Mouse (Mus musculus) stomach, embryonic 16.5 days (tissue): ENCODE measurements around the gene Rplp0. TPM values are rescaled to one million over a fixed set of nuclear protein-coding genes. Genes with fewer than 3 reads are reported as not detected.
"Not testable (repeated sequence)": the region's sequence is repeated elsewhere in the genome, so short reads cannot be mapped to it uniquely, and the experiment has no call there.

Source experiments
- ATAC-seq: fragments of 200-750 bp; cut with Nextera tagmentation; 2 replicates; pipeline ENCODE4 v1.8.0; 2017; ENCODE audit warnings: moderate number of reproducible peaks, moderate TSS enrichment; ENCODE audit not compliant: insufficient read depth, low FRiP score
- H3K27ac ChIP-seq: fragments of 300-500 bp; sonication (generic); 2 replicates; pipeline ENCODE4 v1.5.1; 2014; ENCODE audit warnings: low read length
- H3K27me3 ChIP-seq: fragments of 300-500 bp; sonication (generic); 2 replicates; pipeline ENCODE4 v1.6.1; 2014; ENCODE audit warnings: low read length, control low read depth, mixed read lengths; ENCODE audit not compliant: control insufficient read depth, insufficient read depth
- H3K36me3 ChIP-seq: fragments of 300-500 bp; sonication (generic); 2 replicates; pipeline ENCODE4 v1.6.1; 2014; ENCODE audit warnings: low read length; ENCODE audit not compliant: control insufficient read depth, insufficient read depth
- H3K4me1 ChIP-seq: fragments of 300-500 bp; sonication (generic); 2 replicates; pipeline ENCODE4 v1.6.1; 2014; ENCODE audit warnings: low read length, control low read depth, mixed read lengths; ENCODE audit not compliant: control insufficient read depth, insufficient read depth
- H3K4me2 ChIP-seq: fragments of 300-500 bp; sonication (generic); 2 replicates; pipeline ENCODE4 v1.6.1; 2014; ENCODE audit warnings: low read depth, low read length, mixed read lengths
- H3K4me3 ChIP-seq: fragments of 300-500 bp; sonication (generic); replicated peaks from 2 replicates; pipeline ENCODE4 v1.5.1; 2014; ENCODE audit warnings: mild to moderate bottlenecking, low read length
- H3K9ac ChIP-seq: fragments of 300-500 bp; sonication (generic); 2 replicates; pipeline ENCODE4 v1.6.1; 2014; ENCODE audit warnings: low read length
- H3K9me3 ChIP-seq: fragments of 300-500 bp; sonication (generic); replicated peaks from 2 replicates; pipeline ENCODE4 v1.6.1; 2016; ENCODE audit warnings: low read length, control low read depth; ENCODE audit not compliant: control insufficient read depth
- WGBS: fragments of 180-500 bp; shearing (Covaris S2); extraction: QIAGEN DNeasy Blood & Tissue Kit; methylation state at CpG from one replicate; pipeline ENCODE4 v1.1.7; 2014; 5-methylcytosine and 5-hydroxymethylcytosine counted together
- polyA plus RNA-seq: library from polyadenylated mRNA; unstranded; fragments of >200 nt; fragmentation: Nextera tagmentation; extraction: Ambion mirVana; gene quantifications from 2 replicates; pipeline ENCODE4 v1.2.1, GENCODE M21; 2015

Rplp0 gene
- polyA plus RNA-seq, 1 experiment from 2014 or later, result 1,538 TPM

- H3K4me2 ChIP-seq, result no peak overlapping the region
- 80% methylated on average over 7 of the region's 7 CpGs for WGBS
- no peaks in the 10 kb centered on the region for H3K27me3 ChIP-seq
- no peaks in the 10 kb centered on the region for H3K36me3 ChIP-seq
- H3K9ac ChIP-seq, result no peak overlapping the region
- no peaks in the 10 kb centered on the region for H3K9me3 ChIP-seq
- peaks cover 39% of the 10 kb centered on the region for H3K4me1 ChIP-seq
- ATAC-seq, result no peak
- H3K27ac ChIP-seq, result 0 out of 2 replicates have a peak overlapping the region, but pooled peaks have one; percentile 1
- H3K4me3 ChIP-seq, result no peak overlapping the region
These were observed 42.4 kb upstream of the Rplp0 start for GRCm38 (mm10) chr5:115516908-115517307.

- 88% methylated on average over 9 of the region's 9 CpGs for WGBS
- no peak overlapping the region for H3K9ac ChIP-seq
- H3K4me1 ChIP-seq, result peaks cover 45% of the 10 kb centered on the region
- no peaks in the 10 kb centered on the region for H3K27me3 ChIP-seq
- ATAC-seq, result no peak
- no peak overlapping the region for H3K27ac ChIP-seq
- no peaks in the 10 kb centered on the region for H3K36me3 ChIP-seq
- no peaks in the 10 kb centered on the region for H3K9me3 ChIP-seq
- no peak overlapping the region for H3K4me2 ChIP-seq
- H3K4me3 ChIP-seq, result no peak overlapping the region
These were observed 41.8 kb upstream of the Rplp0 start for GRCm38 (mm10) chr5:115517501-115517900.

GRCm38 (mm10) chr5:115518214-115518613, 41.1 kb upstream of the Rplp0 start:
- not testable (repeated sequence) for H3K27ac ChIP-seq, H3K4me3 ChIP-seq, H3K36me3 ChIP-seq, H3K4me2 ChIP-seq, H3K9me3 ChIP-seq, H3K27me3 ChIP-seq, ATAC-seq, H3K9ac ChIP-seq
- peaks cover 52% of the 10 kb centered on the region for H3K4me1 ChIP-seq
- WGBS, result 93% methylated on average over 8 of the region's 8 CpGs

- H3K27ac ChIP-seq, result peak overlapping the region; percentile 79
- H3K4me3 ChIP-seq, result no peak overlapping the region
- H3K4me2 ChIP-seq, result peak overlapping the region; percentile 4; the same call in 1 of the 2 replicates
- H3K4me1 ChIP-seq, result peaks cover 58% of the 10 kb centered on the region
- H3K27me3 ChIP-seq, result no peaks in the 10 kb centered on the region
- 51% methylated on average over 21 of the region's 21 CpGs for WGBS
- H3K36me3 ChIP-seq, result no peaks in the 10 kb centered on the region
- peak overlapping the region; percentile 43 for H3K9ac ChIP-seq
- no peaks in the 10 kb centered on the region for H3K9me3 ChIP-seq
- ATAC-seq, result no peak
These were observed 38.9 kb upstream of the Rplp0 start for GRCm38 (mm10) chr5:115520325-115520869.

GRCm38 (mm10) chr5:115521553-115522461, 37.5 kb upstream of the Rplp0 start:
- WGBS, result 51% methylated on average over 20 of the region's 21 CpGs
- Histone ChIP-seq H3K27ac (peak overlapping the region; percentile 79), H3K9me3 (no peaks in the 10 kb centered on the region), H3K27me3 (no peaks in the 10 kb centered on the region), H3K9ac (peak overlapping the region; percentile 36; the same call in 1 of the 2 replicates), H3K4me2 (peak overlapping the region; percentile 31), H3K4me3 (no peak overlapping the region), H3K36me3 (no peaks in the 10 kb centered on the region), H3K4me1 (peaks cover 61% of the 10 kb centered on the region)
- peak; percentile 27; the same call in 1 of the 2 replicates for ATAC-seq

GRCm38 (mm10) chr5:115522531-115522930, 36.7 kb upstream of the Rplp0 start:
- no peak overlapping the region for H3K4me2 ChIP-seq
- H3K27me3 ChIP-seq, result no peaks in the 10 kb centered on the region
- H3K4me3 ChIP-seq, result no peak overlapping the region
- WGBS, result 86% methylated on average over 4 of the region's 4 CpGs
- H3K36me3 ChIP-seq, result no peaks in the 10 kb centered on the region
- 0 out of 2 replicates have a peak overlapping the region, but pooled peaks have one; percentile 35 for H3K9ac ChIP-seq
- peaks cover 61% of the 10 kb centered on the region for H3K4me1 ChIP-seq
- no peaks in the 10 kb centered on the region for H3K9me3 ChIP-seq
- ATAC-seq, result no peak
- peak overlapping the region; percentile 79 for H3K27ac ChIP-seq

GRCm38 (mm10) chr5:115522981-115523499, 36.2 kb upstream of the Rplp0 start:
- Histone ChIP-seq H3K4me1 (peaks cover 62% of the 10 kb centered on the region), H3K4me3 (no peak overlapping the region), H3K27me3 (no peaks in the 10 kb centered on the region), H3K27ac (peak overlapping the region; percentile 79; the same call in 1 of the 2 replicates), H3K9ac (peak overlapping the region; percentile 35; the same call in 1 of the 2 replicates), H3K36me3 (no peaks in the 10 kb centered on the region), H3K9me3 (no peaks in the 10 kb centered on the region), H3K4me2 (no peak overlapping the region)
- no peak for ATAC-seq
- whole genome bisulfite sequencing, result 66% methylated on average over 15 of the region's 15 CpGs

- no peaks in the 10 kb centered on the region for H3K27me3 ChIP-seq
- peaks cover 65% of the 10 kb centered on the region for H3K4me1 ChIP-seq
- peak overlapping the region; percentile 33; the same call in 1 of the 2 replicates for H3K27ac ChIP-seq
- H3K9ac ChIP-seq, result peak overlapping the region; percentile 38
- no peaks in the 10 kb centered on the region for H3K9me3 ChIP-seq
- ATAC-seq, result peak; percentile 24; the same call in 1 of the 2 replicates
- no peak overlapping the region for H3K4me3 ChIP-seq
- H3K4me2 ChIP-seq, result peak overlapping the region; percentile 31; the same call in 1 of the 2 replicates
- 16% methylated on average over 15 of the region's 15 CpGs for WGBS
- H3K36me3 ChIP-seq, result no peaks in the 10 kb centered on the region
These were observed 35.3 kb upstream of the Rplp0 start for GRCm38 (mm10) chr5:115523971-115524370.

GRCm38 (mm10) chr5:115524471-115524870, 34.8 kb upstream of the Rplp0 start:
- H3K27me3 ChIP-seq, result no peaks in the 10 kb centered on the region
- ATAC-seq, result no peak
- H3K4me3 ChIP-seq, result no peak overlapping the region
- peaks cover 67% of the 10 kb centered on the region for H3K4me1 ChIP-seq
- H3K9me3 ChIP-seq, result no peaks in the 10 kb centered on the region
- H3K9ac ChIP-seq, result peak overlapping the region; percentile 38
- peak overlapping the region; percentile 31; the same call in 1 of the 2 replicates for H3K4me2 ChIP-seq
- 44% methylated on average over 12 of the region's 12 CpGs for WGBS
- H3K27ac ChIP-seq, result 0 out of 2 replicates have a peak overlapping the region, but pooled peaks have one; percentile 33
- H3K36me3 ChIP-seq, result no peaks in the 10 kb centered on the region
